Mouse (Mus musculus) ES-E14 (cell line): ENCODE data around the gene Pde8a. TPM values are rescaled to one million over a fixed set of nuclear protein-coding genes. Genes with fewer than 3 reads are reported as not detected.

ENCODE experiments used
- DNase-seq: peaks from one replicate; pipeline ENCODE4 v3.0.0-alpha.2; 2013; ENCODE audit warnings: low read depth, low spot score
- H3K27ac ChIP-seq: 2 replicates; pipeline ENCODE4 v1.5.1; 2012; ENCODE audit warnings: low read depth, mild to moderate bottlenecking, low read length, moderate library complexity, mixed read lengths; ENCODE audit not compliant: poor library complexity, insufficient read depth, severe bottlenecking
- H3K36me3 ChIP-seq: 2 replicates; pipeline ENCODE4 v1.6.1; 2012; ENCODE audit warnings: mild to moderate bottlenecking, low read length, moderate library complexity, mixed read lengths; ENCODE audit not compliant: control insufficient read depth, poor library complexity, insufficient read depth, severe bottlenecking
- H3K4me1 ChIP-seq, 2 experiments: fragments of 150-350 bp in 1 of 2; sonication (generic) in 1 of 2; 2 replicates each; pipeline ENCODE4 v1.6.1; 2012; ENCODE audit warnings: low read length in 2 of 2, mild to moderate bottlenecking in 1 of 2, mixed read lengths in 1 of 2; ENCODE audit not compliant: control insufficient read depth in 2 of 2, insufficient read depth in 2 of 2, poor library complexity in 1 of 2
- H3K4me3 ChIP-seq, 2 experiments: fragments of 150-350 bp in 1 of 2; sonication (generic) in 1 of 2; 2 replicates each; pipeline ENCODE4 v1.5.1; 2012; ENCODE audit warnings: low read length in 2 of 2, low read depth in 1 of 2, mild to moderate bottlenecking in 1 of 2, mixed read lengths in 1 of 2; ENCODE audit not compliant: insufficient read depth in 1 of 2, poor library complexity in 1 of 2, severe bottlenecking in 1 of 2
- H3K9ac ChIP-seq: 2 replicates; pipeline ENCODE4 v1.6.1; 2012; ENCODE audit warnings: low read depth, mild to moderate bottlenecking, low read length, mixed read lengths; ENCODE audit not compliant: poor library complexity, insufficient read depth, severe bottlenecking
- H3K9me3 ChIP-seq: fragments of 150-350 bp; sonication (generic); 2 replicates; pipeline ENCODE4 v1.6.1; 2012; ENCODE audit warnings: low read depth, mild to moderate bottlenecking, low read length; ENCODE audit not compliant: control insufficient read depth, insufficient read depth
- CHD2 ChIP-seq: IDR thresholded peaks from 2 replicates; pipeline ENCODE4 v1.6.1; 2014; ENCODE audit warnings: mild to moderate bottlenecking, low read depth, low read length, inconsistent platforms
- HCFC1 ChIP-seq: IDR thresholded peaks from 2 replicates; pipeline ENCODE4 v1.6.1; 2012; ENCODE audit warnings: low read length, inconsistent platforms, borderline replicate concordance; ENCODE audit not compliant: insufficient read depth
- MAFK ChIP-seq: IDR thresholded peaks from 2 replicates; pipeline ENCODE4 v1.6.1; 2014; ENCODE audit warnings: mild to moderate bottlenecking, low read depth, low read length, inconsistent platforms; ENCODE audit not compliant: insufficient read depth
- ZC3H11A ChIP-seq: IDR thresholded peaks from 2 replicates; pipeline ENCODE4 v1.6.1; 2012; ENCODE audit warnings: low read depth, mild to moderate bottlenecking, inconsistent platforms, low read length, borderline replicate concordance
- ZNF384 ChIP-seq: IDR thresholded peaks from 2 replicates; pipeline ENCODE4 v1.6.1; 2012; ENCODE audit warnings: low read depth, low read length, inconsistent platforms
- in situ Hi-C, 2 experiments: fragments of 600-800 bp; cut with MboI; formaldehyde crosslinking; loops; one replicate each; pipeline ENCODE4 v1.15.1; 2025; ENCODE audit warnings: low sequenced_read_pairs in 2 of 2, inconsistent platforms in 1 of 2; ENCODE audit not compliant: unreplicated experiment in 2 of 2
- total RNA-seq: library from RNA; depleted of rRNA; stranded (reverse); fragments of 300-350 nt; gene quantifications from 2 replicates; pipeline ENCODE4 v1.2.3, GENCODE M21; 2012

The Pde8a gene
- total RNA-seq, 1 experiment = 2.2 TPM

GRCm38 (mm10) chr7:81348206-81348605, 134.8 kb downstream of the Pde8a start:
- no peak overlapping the region for H3K27ac ChIP-seq
- no peak for DNase-seq
- TF ChIP-seq ZNF384 = no peak
- TF ChIP-seq MAFK = no peak
- TF ChIP-seq HCFC1 = no peak
- no peak overlapping the region for H3K4me3 ChIP-seq
- in situ Hi-C loops = loop anchor here in 1 of 2 experiments (25.0 kb wide), 1 partner anchor 186 kb away; no protein-coding TSS in a partner anchor
- H3K9ac ChIP-seq = no peak overlapping the region
- H3K4me1 ChIP-seq = peaks cover 0 to 3% of the 10 kb centered on the region in 2 experiments; a peak in 1 of 4 replicates
- peaks cover 15% of the 10 kb centered on the region for H3K36me3 ChIP-seq
- no peaks in the 10 kb centered on the region for H3K9me3 ChIP-seq

GRCm38 (mm10) chr7:81351826-81352225, 138.4 kb downstream of the Pde8a start:
- TF ChIP-seq MAFK (no peak), ZC3H11A (no peak), ZNF384 (no peak), CHD2 (no peak), HCFC1 (no peak)
- in situ Hi-C loops = no loop called here
- Histone ChIP-seq H3K9me3 (no peaks in the 10 kb centered on the region), H3K36me3 (no peaks in the 10 kb centered on the region), H3K27ac (no peak overlapping the region), H3K9ac (no peak overlapping the region), H3K4me1 (no peaks in the 10 kb centered on the region), H3K4me3 (no peak overlapping the region)
- no peak for DNase-seq

- Histone ChIP-seq H3K4me3 (no peak overlapping the region), H3K9me3 (no peaks in the 10 kb centered on the region), H3K27ac (no peak overlapping the region), H3K4me1 (no peaks in the 10 kb centered on the region), H3K9ac (no peak overlapping the region), H3K36me3 (no peaks in the 10 kb centered on the region)
- TF ChIP-seq ZNF384 = no peak
- TF ChIP-seq ZC3H11A = no peak
- TF ChIP-seq MAFK = no peak
- TF ChIP-seq CHD2 = no peak
- no peak for TF ChIP-seq HCFC1
- no peak for DNase-seq
- in situ Hi-C loops = no loop called here
Observed at GRCm38 (mm10) chr7:81355746-81356145, 142.3 kb downstream of the Pde8a start.

- TF ChIP-seq ZC3H11A = no peak
- no peak for TF ChIP-seq ZNF384
- TF ChIP-seq MAFK = no peak
- TF ChIP-seq CHD2 = no peak
- DNase-seq = no peak
- Histone ChIP-seq H3K36me3 (no peaks in the 10 kb centered on the region), H3K4me3 (no peak overlapping the region), H3K27ac (no peak overlapping the region), H3K9me3 (no peaks in the 10 kb centered on the region), H3K9ac (no peak overlapping the region), H3K4me1 (no peaks in the 10 kb centered on the region)
- in situ Hi-C loops = no loop called here
Observed at GRCm38 (mm10) chr7:81356360-81356759, 143.0 kb downstream of the Pde8a start.

GRCm38 (mm10) chr7:81356975-81357374, 143.6 kb downstream of the Pde8a start:
- no peak for DNase-seq
- no peaks in the 10 kb centered on the region for H3K36me3 ChIP-seq
- H3K4me1 ChIP-seq = no peaks in the 10 kb centered on the region
- in situ Hi-C loops = no loop called here
- no peak overlapping the region for H3K4me3 ChIP-seq
- H3K9ac ChIP-seq = no peak overlapping the region
- TF ChIP-seq HCFC1 (no peak), MAFK (no peak), ZNF384 (no peak), CHD2 (no peak), ZC3H11A (no peak)
- H3K27ac ChIP-seq = no peak overlapping the region
- no peaks in the 10 kb centered on the region for H3K9me3 ChIP-seq
